Mouse (Mus musculus) cortical plate, adult 2 months (tissue): ENCODE data around the gene Apbb2.

Experiments
- CTCF ChIP-seq: fragments of 200-500 bp; IDR thresholded peaks from 2 replicates; pipeline ENCODE4 v1.5.1; 2011; ENCODE audit warnings: mild to moderate bottlenecking, control low read depth, low read length; ENCODE audit not compliant: insufficient read depth; ENCODE audit errors: extremely low read depth
- POLR2A ChIP-seq: fragments of 200-500 bp; IDR thresholded peaks from 2 replicates; pipeline ENCODE4 v1.6.1; 2011; ENCODE audit warnings: mild to moderate bottlenecking, low read length, control low read depth; ENCODE audit not compliant: insufficient read depth; ENCODE audit errors: extremely low read depth

DNA sequence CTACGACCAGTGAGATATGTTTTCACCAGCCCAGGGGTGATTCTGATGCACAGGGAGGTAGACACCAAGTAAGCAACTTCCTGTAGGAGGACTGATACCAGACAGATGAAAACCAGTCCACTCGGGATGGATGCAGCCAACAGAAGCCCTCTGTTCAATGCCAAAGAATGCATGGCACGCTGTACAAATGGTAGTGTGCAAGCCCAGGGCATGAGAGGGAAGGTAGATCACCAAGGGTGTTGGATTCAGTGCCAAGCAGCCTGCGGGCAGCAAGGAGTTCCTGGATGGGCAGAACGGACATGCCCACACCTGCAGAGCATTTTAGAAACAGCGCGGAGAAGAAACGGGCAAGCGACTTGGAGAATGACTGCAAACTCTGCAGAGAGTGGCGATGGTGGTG lies 10.8 kb downstream of the Apbb2 start:
- TF ChIP-seq CTCF (no peak), POLR2A (no peak)
